26 mouse cellular contexts compared by ENCODE assay signal in the genomic region with DNA sequence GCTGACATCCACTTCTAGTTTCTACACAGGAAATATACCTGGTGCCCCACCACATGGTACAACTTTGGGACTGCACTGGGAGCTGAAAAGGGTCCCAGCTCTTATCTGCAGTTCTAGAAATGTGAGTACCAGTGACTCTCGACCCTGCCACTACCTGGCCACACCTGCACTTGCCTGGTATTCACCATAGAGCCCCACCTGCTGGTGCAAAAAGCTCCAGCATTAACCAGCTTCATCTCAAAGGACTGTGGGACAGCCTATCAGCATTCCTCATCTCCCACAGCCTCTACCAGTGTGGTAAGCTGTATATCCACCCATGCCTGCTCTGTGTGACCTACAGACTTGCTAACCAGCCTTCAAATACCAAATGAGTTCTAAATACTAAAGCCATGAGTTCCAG. TPM values are rescaled to one million over a fixed set of nuclear protein-coding genes. Genes with fewer than 3 reads are reported as not detected.
DNase-seq lines count a peak whose midpoint lies in the region; ATAC-seq and TF ChIP-seq lines count a peak whose summit lies in the region.
"Had no signal": no experiment of that assay in that cellular context is flagged by ENCODE, and none has a peak within 500 bp of the region (broad histone marks: within the 10 kb centered on the region; RNA-seq: fewer than 3 reads in every experiment).

No protein-coding gene starts in this region.

- no peak overlapping the region for H3K4me2 ChIP-seq in kidney, postnatal 0 days (ENCODE audit: low read length)
- no peak overlapping the region for H3K4me2 ChIP-seq in midbrain, embryonic 11.5 days
- H3K4me2 ChIP-seq in midbrain, embryonic 16.5 days (ENCODE audit: low read length), result no peak overlapping the region
- H3K4me2 ChIP-seq: heart, embryonic 12.5 days; hindbrain, embryonic 15.5 days; limb, embryonic 12.5 days; neural tube, embryonic 13.5 days had no signal

- H3K4me1 ChIP-seq in kidney, postnatal 0 days (replicated peaks; ENCODE audit: insufficient read depth, low read length), result no peaks in the 10 kb centered on the region
- H3K4me1 ChIP-seq in kidney, adult 2 months (ENCODE audit: control insufficient read depth, insufficient read depth, low read length), result no peaks in the 10 kb centered on the region
- no peaks in the 10 kb centered on the region for H3K4me1 ChIP-seq in midbrain, embryonic 11.5 days (ENCODE audit: control insufficient read depth, insufficient read depth, low read length)
- no peaks in the 10 kb centered on the region for H3K4me1 ChIP-seq in midbrain, embryonic 16.5 days (ENCODE audit: control insufficient read depth, insufficient read depth, low read length)
- H3K4me1 ChIP-seq in E14TG2a.4 (replicated peaks; ENCODE audit: low read depth, low read length), result no peaks in the 10 kb centered on the region
- H3K4me1 ChIP-seq: heart, embryonic 12.5 days; hindbrain, embryonic 15.5 days; limb, embryonic 12.5 days had no signal

- ATAC-seq in kidney, postnatal 0 days (replicated peaks; ENCODE audit: low FRiP score, low read depth), result no peak
- ATAC-seq in midbrain, embryonic 11.5 days (ENCODE audit: low FRiP score), result no peak
- no peak for ATAC-seq in midbrain, embryonic 16.5 days
- ATAC-seq: activated CD4-positive, CD25-positive, alpha-beta regulatory T cell, adult 4 months; forebrain, embryonic 14.5 days; liver, postnatal 0 days had no signal

- no peak for DNase-seq in kidney, postnatal 0 days (ENCODE audit: low spot score)
- DNase-seq in kidney, adult 2 months, result no peak
- DNase-seq in midbrain, embryonic 11.5 days (ENCODE audit: low spot score, missing footprints), result peak; percentile 26
- DNase-seq in ZHBTc4 (ENCODE audit: low read depth, low spot score), result peak; percentile 11
- DNase-seq in frontal cortex, postnatal 10 days (ENCODE audit: low spot score in 2 of 2), result no peak
- DNase-seq: adrenal gland, adult 2 months; B cell, adult 2 months; cerebellum, adult 9-10 months; cerebellum, postnatal 36 days; gastrocnemius, adult 2 months; gastrocnemius, postnatal 36 days; heart, adult 2 months; kidney, adult 9 months; kidney, postnatal 14 days; liver, postnatal 0 days; lung, postnatal 14 days had no signal

- peak; percentile 37; the same call in 1 of the 2 replicates for TF ChIP-seq CTCF in kidney, postnatal 0 days (IDR thresholded peaks at IDR 0.05; ENCODE audit: low read depth)
- no peak for TF ChIP-seq CTCF in kidney, adult 2 months (conservative IDR thresholded peaks at IDR 0.05; ENCODE audit: insufficient read depth, insufficient read length, low read depth, low read length)
- TF ChIP-seq CTCF in E14TG2a.4 (conservative IDR thresholded peaks at IDR 0.05; ENCODE audit: low read length), result peak; percentile 20; the same call in 1 of the 2 replicates

- no peak overlapping the region for H3K4me3 ChIP-seq in kidney, postnatal 0 days (replicated peaks; ENCODE audit: low read depth, low read length)
- H3K4me3 ChIP-seq in kidney, adult 2 months (ENCODE audit: insufficient read depth, low read depth, low read length), result no peak overlapping the region
- no peak overlapping the region for H3K4me3 ChIP-seq in midbrain, embryonic 11.5 days (ENCODE audit: low read depth, low read length)
- H3K4me3 ChIP-seq in midbrain, embryonic 16.5 days (ENCODE audit: low read depth, low read length), result no peak overlapping the region
- H3K4me3 ChIP-seq in E14TG2a.4 (replicated peaks; ENCODE audit: low read length), result no peak overlapping the region
- H3K4me3 ChIP-seq: gastrocnemius, adult 2 months; heart, adult 2 months; heart, embryonic 12.5 days; hindbrain, embryonic 15.5 days; left cerebral cortex, adult 2 months; limb, embryonic 12.5 days; midbrain, embryonic 10.5 days; neural tube, embryonic 13.5 days had no signal

- 62% methylated on average over 1 of the region's 1 CpGs for WGBS in kidney, postnatal 0 days
- WGBS in kidney, adult 2 months, result 72% methylated on average over 1 of the region's 1 CpGs
- WGBS in midbrain, embryonic 11.5 days, result 67% methylated on average over 1 of the region's 1 CpGs
- 64% methylated on average over 1 of the region's 1 CpGs for WGBS in midbrain, embryonic 16.5 days

- no peaks in the 10 kb centered on the region for H3K36me3 ChIP-seq in kidney, postnatal 0 days (ENCODE audit: insufficient read depth, low read length)
- H3K36me3 ChIP-seq in kidney, adult 2 months (ENCODE audit: control insufficient read depth, insufficient read depth, low read length), result no peaks in the 10 kb centered on the region
- no peaks in the 10 kb centered on the region for H3K36me3 ChIP-seq in midbrain, embryonic 11.5 days (ENCODE audit: control insufficient read depth, insufficient read depth, low read length)
- peaks cover 3% of the 10 kb centered on the region; the same call in 1 of the 2 replicates for H3K36me3 ChIP-seq in midbrain, embryonic 16.5 days (ENCODE audit: control insufficient read depth, insufficient read depth, low read length)
- no peaks in the 10 kb centered on the region for H3K36me3 ChIP-seq in E14TG2a.4 (ENCODE audit: insufficient read depth, low read length)
- H3K36me3 ChIP-seq: heart, embryonic 12.5 days; hindbrain, embryonic 15.5 days; limb, embryonic 12.5 days; midbrain, embryonic 10.5 days had no signal

- H3K9ac ChIP-seq in kidney, postnatal 0 days (ENCODE audit: low read depth, low read length), result no peak overlapping the region
- H3K9ac ChIP-seq in midbrain, embryonic 11.5 days (ENCODE audit: low read length), result no peak overlapping the region
- no peak overlapping the region for H3K9ac ChIP-seq in midbrain, embryonic 16.5 days (ENCODE audit: low read depth, low read length)
- H3K9ac ChIP-seq: heart, embryonic 12.5 days; hindbrain, embryonic 15.5 days; limb, embryonic 12.5 days; liver, postnatal 0 days; neural tube, embryonic 13.5 days had no signal

- TF ChIP-seq POLR2A in kidney, adult 2 months (IDR thresholded peaks at IDR 0.05; ENCODE audit: low read depth, low read length), result no peak

- H3K27me3 ChIP-seq in kidney, postnatal 0 days (ENCODE audit: insufficient read depth, low read length), result no peaks in the 10 kb centered on the region
- H3K27me3 ChIP-seq in kidney, adult 2 months (replicated peaks; ENCODE audit: control insufficient read depth, insufficient read depth, low read length), result no peaks in the 10 kb centered on the region
- no peaks in the 10 kb centered on the region for H3K27me3 ChIP-seq in midbrain, embryonic 11.5 days (ENCODE audit: control insufficient read depth, insufficient read depth, low read length)
- no peaks in the 10 kb centered on the region for H3K27me3 ChIP-seq in midbrain, embryonic 16.5 days (ENCODE audit: control insufficient read depth, insufficient read depth, low read depth, low read length)
- H3K27me3 ChIP-seq in E14TG2a.4 (ENCODE audit: insufficient read depth, low read length), result no peaks in the 10 kb centered on the region
- H3K27me3 ChIP-seq: heart, embryonic 12.5 days; hindbrain, embryonic 15.5 days; limb, embryonic 12.5 days; neural tube, embryonic 13.5 days had no signal

- H3K9me3 ChIP-seq in kidney, postnatal 0 days (replicated peaks; ENCODE audit: low read length), result no peaks in the 10 kb centered on the region
- H3K9me3 ChIP-seq in midbrain, embryonic 11.5 days (ENCODE audit: control insufficient read depth, low read length), result no peaks in the 10 kb centered on the region
- no peaks in the 10 kb centered on the region for H3K9me3 ChIP-seq in midbrain, embryonic 16.5 days (replicated peaks; ENCODE audit: control insufficient read depth, low read length, poor library complexity, severe bottlenecking)
- no peaks in the 10 kb centered on the region for H3K9me3 ChIP-seq in E14TG2a.4 (ENCODE audit: low read length)
- H3K9me3 ChIP-seq: heart, embryonic 12.5 days; hindbrain, embryonic 15.5 days; limb, embryonic 12.5 days; midbrain, embryonic 10.5 days; neural tube, embryonic 13.5 days had no signal

- no peak overlapping the region for H3K27ac ChIP-seq in kidney, postnatal 0 days
- no peak overlapping the region for H3K27ac ChIP-seq in kidney, adult 2 months (ENCODE audit: insufficient read depth, low read depth, low read length)
- no peak overlapping the region for H3K27ac ChIP-seq in midbrain, embryonic 11.5 days (ENCODE audit: low read depth, low read length)
- no peak overlapping the region for H3K27ac ChIP-seq in midbrain, embryonic 16.5 days (ENCODE audit: low read length)
- H3K27ac ChIP-seq: gastrocnemius, adult 2 months; heart, adult 2 months; hindbrain, embryonic 15.5 days; left cerebral cortex, adult 2 months; limb, embryonic 12.5 days; midbrain, embryonic 10.5 days; neural tube, embryonic 13.5 days had no signal

RNA-seq across cellular contexts. Expression of gene Gsdme, which starts 30.7 kb away (rescaled TPM):
- polyA plus RNA-seq in kidney, postnatal 0 days (2015; fragmentation: Nextera tagmentation; extraction: Ambion mirVana), result 54.5 and 59.5 TPM in 2 replicates
- 4.5 and 5.4 TPM in 2 replicates for polyA plus RNA-seq in kidney, adult 2 months (2012; rRNA removed)
- polyA plus RNA-seq in midbrain, embryonic 11.5 days (2014; fragmentation: Nextera tagmentation; extraction: Ambion mirVana), result 52.9 and 55.2 TPM in 2 replicates
- 89.6 and 96.4 TPM in 2 replicates for polyA plus RNA-seq in midbrain, embryonic 16.5 days (2015; fragmentation: Nextera tagmentation; extraction: Ambion mirVana)

Comparison
In these comparisons a context has a peak if more than half of its experiments do, and no peak if none do; other contexts are left out.
1. DNase-seq: peak in midbrain, embryonic 11.5 days (single experiment) and ZHBTc4 (single experiment); none in kidney, postnatal 0 days (single experiment), kidney, adult 2 months (single experiment) and frontal cortex, postnatal 10 days (0 of 2).